Mouse (Mus musculus) CH12.LX (cell line): Measurements from ENCODE around the gene Nsun2. TPM values are rescaled to one million over a fixed set of nuclear protein-coding genes. Genes with fewer than 3 reads are reported as not detected.

Source experiments
- DNase-seq: peaks from one replicate; pipeline ENCODE4 v3.0.0-alpha.2; 2013; ENCODE audit errors: extremely low read depth
- H3K27ac ChIP-seq: 2 replicates; pipeline ENCODE4 v1.5.1; 2012; ENCODE audit warnings: low read depth, mild to moderate bottlenecking, control low read depth, moderate library complexity; ENCODE audit not compliant: insufficient read depth
- H3K27me3 ChIP-seq: replicated peaks from 2 replicates; pipeline ENCODE3; 2012; ENCODE audit warnings: inconsistent platforms
- H3K36me3 ChIP-seq, 2 experiments: replicated peaks in 1 of 2; 2 replicates each; pipeline versions ENCODE3 to v1.6.1; 2012; ENCODE audit warnings: inconsistent platforms in 1 of 2, low read length in 1 of 2, mild to moderate bottlenecking in 1 of 2, mixed read lengths in 1 of 2, moderate library complexity in 1 of 2; ENCODE audit not compliant: control insufficient read depth in 1 of 2, insufficient read depth in 1 of 2
- H3K4me1 ChIP-seq, 2 experiments: 2 replicates each; pipeline ENCODE4 v1.6.1; 2012; ENCODE audit warnings: inconsistent platforms in 1 of 2, moderate library complexity in 1 of 2; ENCODE audit not compliant: insufficient read depth in 2 of 2, control insufficient read depth in 1 of 2
- H3K4me2 ChIP-seq: 2 replicates; pipeline ENCODE4 v1.6.1; 2012; ENCODE audit warnings: low read depth, mild to moderate bottlenecking, control low read depth; ENCODE audit not compliant: poor library complexity, insufficient read depth, severe bottlenecking
- H3K4me3 ChIP-seq, 3 experiments: fragments of 150-350 bp in 1 of 3; sonication (generic) in 1 of 3; replicated peaks in 1 of 3; 2 replicates each; pipeline versions ENCODE3 to v1.5.1; 2011 to 2012; ENCODE audit warnings: low read depth in 2 of 3, low read length in 2 of 3, mild to moderate bottlenecking in 2 of 3, moderate library complexity in 2 of 3, control low read depth in 1 of 3, improper control_type of control experiment in 1 of 3, inconsistent platforms in 1 of 3, mixed read lengths in 1 of 3; ENCODE audit not compliant: poor library complexity in 1 of 3
- H3K79me2 ChIP-seq: replicated peaks from 2 replicates; pipeline ENCODE4 v1.6.1; 2012; ENCODE audit warnings: mild to moderate bottlenecking, moderate library complexity; ENCODE audit not compliant: control insufficient read depth, poor library complexity, insufficient read depth, severe bottlenecking; ENCODE audit errors: extremely low read depth
- H3K9ac ChIP-seq: 2 replicates; pipeline ENCODE4 v1.6.1; 2012; ENCODE audit warnings: low read depth, mild to moderate bottlenecking, control low read depth, moderate library complexity; ENCODE audit not compliant: insufficient read depth
- H3K9me3 ChIP-seq: replicated peaks from 2 replicates; pipeline ENCODE3; 2012; ENCODE audit warnings: low read length, inconsistent platforms, mixed read lengths
- CHD1 ChIP-seq: IDR thresholded peaks from 2 replicates; pipeline ENCODE4 v1.6.1; 2012; ENCODE audit warnings: low read depth, low read length, improper control_type of control experiment, inconsistent platforms
- CHD2 ChIP-seq: IDR thresholded peaks from 2 replicates; pipeline ENCODE4 v1.6.1; 2011; ENCODE audit warnings: low read length, improper control_type of control experiment
- CTCF ChIP-seq, 2 experiments: IDR thresholded peaks in 1 of 2; conservative IDR thresholded peaks in 1 of 2; 2 replicates each; pipeline ENCODE4 v1.5.1; 2011 to 2012; ENCODE audit warnings: low read depth in 2 of 2, low read length in 2 of 2, improper control_type of control experiment in 1 of 2, inconsistent platforms in 1 of 2, mild to moderate bottlenecking in 1 of 2, moderate library complexity in 1 of 2
- ETS1 ChIP-seq: conservative IDR thresholded peaks from 2 replicates; pipeline ENCODE4 v1.6.1; 2012; ENCODE audit warnings: low read depth, mild to moderate bottlenecking, inconsistent platforms, low read length, improper control_type of control experiment, moderate library complexity
- HCFC1 ChIP-seq: IDR thresholded peaks from 2 replicates; pipeline ENCODE4 v1.6.1; 2012; ENCODE audit warnings: low read depth, mild to moderate bottlenecking, inconsistent platforms, low read length, improper control_type of control experiment
- IRF4 ChIP-seq: IDR thresholded peaks from 2 replicates; pipeline ENCODE4 v1.6.1; 2014; ENCODE audit warnings: low read depth, mild to moderate bottlenecking, inconsistent platforms, low read length, improper control_type of control experiment
- JUN ChIP-seq: IDR thresholded peaks from 2 replicates; pipeline ENCODE4 v1.6.1; 2011; ENCODE audit warnings: low read depth, mild to moderate bottlenecking, low read length, improper control_type of control experiment, moderate library complexity; ENCODE audit not compliant: insufficient read depth
- KAT2A ChIP-seq: IDR thresholded peaks from 2 replicates; pipeline ENCODE4 v1.6.1; 2012; ENCODE audit warnings: low read length, improper control_type of control experiment, inconsistent platforms; ENCODE audit not compliant: insufficient replicate concordance
- MAX ChIP-seq: IDR thresholded peaks from 2 replicates; pipeline ENCODE4 v1.6.1; 2011; ENCODE audit warnings: low read length, improper control_type of control experiment
- MAZ ChIP-seq: IDR thresholded peaks from 2 replicates; pipeline ENCODE4 v1.6.1; 2012; ENCODE audit warnings: low read depth, mild to moderate bottlenecking, inconsistent platforms, low read length, improper control_type of control experiment, moderate library complexity
- MEF2A ChIP-seq: IDR thresholded peaks from 2 replicates; pipeline ENCODE4 v1.6.1; 2014; ENCODE audit warnings: low read depth, mild to moderate bottlenecking, inconsistent platforms, low read length, improper control_type of control experiment, borderline replicate concordance
- MYC ChIP-seq: IDR thresholded peaks from 2 replicates; pipeline ENCODE4 v1.6.1; 2011; ENCODE audit warnings: low read depth, mild to moderate bottlenecking, improper control_type of control experiment, low read length
- NELFE ChIP-seq: IDR thresholded peaks from 2 replicates; pipeline ENCODE4 v1.6.1; 2011; ENCODE audit warnings: low read depth, low read length, improper control_type of control experiment
- SMC3 ChIP-seq: IDR thresholded peaks from 2 replicates; pipeline ENCODE4 v1.6.1; 2011; ENCODE audit warnings: low read depth, low read length, improper control_type of control experiment
- TCF12 ChIP-seq: IDR thresholded peaks from 2 replicates; pipeline ENCODE4 v1.6.1; 2014; ENCODE audit warnings: low read depth, mild to moderate bottlenecking, inconsistent platforms, low read length, improper control_type of control experiment
- UBTF ChIP-seq: IDR thresholded peaks from 2 replicates; pipeline ENCODE4 v1.6.1; 2012; ENCODE audit warnings: low read depth, mild to moderate bottlenecking, inconsistent platforms, low read length, improper control_type of control experiment, moderate library complexity
- USF2 ChIP-seq: conservative IDR thresholded peaks from 2 replicates; pipeline ENCODE4 v1.6.1; 2011; ENCODE audit warnings: low read depth, low read length, improper control_type of control experiment
- ZC3H11A ChIP-seq: IDR thresholded peaks from 2 replicates; pipeline ENCODE4 v1.6.1; 2012; ENCODE audit warnings: low read depth, mild to moderate bottlenecking, inconsistent platforms, low read length, improper control_type of control experiment
- ZKSCAN1 ChIP-seq: IDR thresholded peaks from 2 replicates; pipeline ENCODE4 v1.6.1; 2012; ENCODE audit warnings: low read depth, inconsistent platforms, low read length, improper control_type of control experiment, borderline replicate concordance
- ZMIZ1 ChIP-seq: IDR thresholded peaks from 2 replicates; pipeline ENCODE4 v1.6.1; 2012; ENCODE audit warnings: low read depth, mild to moderate bottlenecking, inconsistent platforms, low read length, improper control_type of control experiment
- dilution Hi-C: fragments of 300-500 bp; cut with MboI; formaldehyde crosslinking; loops from 2 replicates; pipeline ENCODE4 v1.14.3; 2020; ENCODE audit warnings: low sequenced_read_pairs; ENCODE audit not compliant: extremely low pct_unique_long_range_greater_than_20kb, extremely low pct_ligation_motif_present
- in situ Hi-C: fragments of 300-500 bp; cut with MboI; formaldehyde crosslinking; loops from 3 replicates; pipeline ENCODE4 v1.14.3; 2019; ENCODE audit warnings: low sequenced_read_pairs, low pct_ligation_motif_present, low pct_unique_long_range_greater_than_20kb, mixed read lengths
- polyA plus RNA-seq: library from polyadenylated mRNA; unstranded; fragments of >175 nt; gene quantifications from 2 replicates; pipeline ENCODE4 v1.2.1, GENCODE M21; 2012; ENCODE audit warnings: low read depth; ENCODE audit not compliant: insufficient read length
- total RNA-seq, 2 experiments: library from RNA; depleted of rRNA; stranded (reverse); fragments of 300-350 nt in 1 of 2; fragments of >200 nt in 1 of 2; gene quantifications; 2 replicates each; pipeline ENCODE4 v1.2.3; 2012 to 2014

Gene Nsun2
- total and polyA plus RNA-seq, 3 experiments = 178 to 292 (median 279) TPM

- TF ChIP-seq TCF12 (peak; percentile 64; the same call in 1 of the 2 replicates), MAZ (peak; percentile 91), IRF4 (peak; percentile 61), ZMIZ1 (no peak), MAX (peak; percentile 66), JUN (no peak), MYC (peak; percentile 70), ETS1 (peak; percentile 39)
Observed at GRCm38 (mm10) chr13:69534654-69535551, 1.4 kb downstream of the Nsun2 start (continued).

- Histone ChIP-seq H3K9ac (no peak overlapping the region), H3K36me3 (peaks cover 0 to 12% of the 10 kb centered on the region in 2 experiments), H3K4me2 (no peak overlapping the region), H3K4me3 (no peak overlapping the region), H3K79me2 (peaks cover 18% of the 10 kb centered on the region), H3K27me3 (no peaks in the 10 kb centered on the region), H3K27ac (no peak overlapping the region), H3K4me1 (peaks cover 12 to 32% of the 10 kb centered on the region in 2 experiments), H3K9me3 (no peaks in the 10 kb centered on the region)
- TF ChIP-seq MEF2A (no peak), CHD1 (no peak), JUN (no peak), CHD2 (no peak), UBTF (no peak), ZKSCAN1 (no peak), USF2 (no peak), SMC3 (no peak), ZC3H11A (no peak), HCFC1 (no peak), KAT2A (no peak), NELFE (no peak), CTCF (conservative IDR thresholded peaks at IDR 0.05 in 1 of 2, IDR thresholded peaks at IDR 0.05 in 1 of 2; ENCODE audit: low read depth in 2 of 2, low read length in 2 of 2) (no peak)
- DNase-seq = no peak
- dilution Hi-C loops (no loop called here), in situ Hi-C loops (no loop called here)
Observed at GRCm38 (mm10) chr13:69536021-69536420, 2.5 kb downstream of the Nsun2 start.
